Mouse (Mus musculus) adrenal gland, adult 8-10 months (tissue): Measurements from ENCODE around the gene Thada. TPM values are rescaled to one million over a fixed set of nuclear protein-coding genes. Genes with fewer than 3 reads are reported as not detected.
A peak's percentile ranks its signal among the peaks of the same experiment; 100 is the strongest.

Experiments
- DNase-seq: peaks from one replicate; pipeline ENCODE4 v3.0.0; 2022
- total RNA-seq, 4 experiments: library from RNA; stranded (reverse); gene quantifications; 2 replicates each; pipeline ENCODE4 v1.2.4; 2022

Gene Thada
- total RNA-seq, 4 experiments from 2014 or later = 15.7 to 32.1 (median 19.0) TPM

DNA sequence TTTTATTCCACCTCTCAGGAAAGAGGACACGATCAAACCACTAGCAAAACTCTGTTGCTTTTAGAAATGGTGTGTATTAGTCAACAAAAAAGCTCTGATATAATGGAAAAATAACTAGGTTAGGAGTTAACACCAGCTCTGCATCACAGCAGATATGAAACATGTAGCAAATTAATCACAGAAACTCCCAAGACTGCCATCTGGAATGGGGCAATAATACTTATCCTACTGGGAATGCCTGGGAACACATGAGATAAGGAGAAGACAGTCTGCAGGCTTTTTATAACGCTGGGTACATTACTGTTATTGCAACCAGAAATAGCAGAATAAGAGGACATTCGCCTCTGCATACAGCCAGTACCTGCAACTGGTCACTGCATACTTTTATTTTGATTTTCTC is 96.2 kb downstream of the Thada start:
- no peak for DNase-seq

GRCm38 (mm10) chr17:84368213-84369014 is 97.6 kb downstream of the Thada start:
- DNase-seq = no peak

GRCm38 (mm10) chr17:84367663-84368062 is 98.3 kb downstream of the Thada start:
- peak; percentile 41 for DNase-seq

DNA sequence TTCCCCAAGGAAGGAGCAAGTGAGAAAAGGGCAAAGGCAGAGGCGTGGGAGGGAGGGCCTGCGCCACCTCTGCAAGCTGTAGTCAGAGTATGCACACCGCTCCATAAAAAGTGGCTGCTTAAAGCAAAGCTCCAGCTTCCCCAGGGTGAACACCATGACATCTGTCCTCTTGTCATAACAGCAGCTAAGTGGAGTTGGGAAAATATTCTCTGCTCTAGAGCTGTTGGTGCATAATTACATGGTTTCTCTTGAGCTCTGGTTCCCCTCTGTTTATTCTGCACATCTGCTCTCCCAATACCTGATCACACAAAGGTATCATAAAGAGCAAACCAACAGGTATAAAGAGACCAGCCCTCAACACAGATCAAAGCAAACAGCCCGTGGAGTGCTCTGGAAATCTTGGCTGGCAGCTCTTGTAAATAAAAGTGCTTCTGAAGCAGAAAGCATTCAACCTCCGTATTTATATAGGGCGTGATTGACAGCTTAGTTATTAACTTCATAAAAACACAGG is 100.2 kb downstream of the Thada start:
- DNase-seq = no peak

- no peak for DNase-seq
These were observed 100.8 kb downstream of the Thada start for GRCm38 (mm10) chr17:84365006-84365716.

GRCm38 (mm10) chr17:84363444-84363843 is 102.6 kb downstream of the Thada start:
- no peak for DNase-seq

GRCm38 (mm10) chr17:84362581-84363286 is 103.3 kb downstream of the Thada start:
- no peak for DNase-seq

- no peak for DNase-seq
These were observed 105.0 kb downstream of the Thada start for GRCm38 (mm10) chr17:84361006-84361405.

- no peak for DNase-seq
These were observed 106.2 kb downstream of the Thada start for GRCm38 (mm10) chr17:84359810-84360209.

GRCm38 (mm10) chr17:84358951-84359644 is 106.9 kb downstream of the Thada start:
- DNase-seq = no peak

- no peak for DNase-seq
These were observed 108.2 kb downstream of the Thada start for GRCm38 (mm10) chr17:84357776-84358175.

GRCm38 (mm10) chr17:84356056-84356887 is 109.7 kb downstream of the Thada start:
- no peak for DNase-seq

GRCm38 (mm10) chr17:84355006-84355405 is 111.0 kb downstream of the Thada start:
- no peak for DNase-seq

DNA sequence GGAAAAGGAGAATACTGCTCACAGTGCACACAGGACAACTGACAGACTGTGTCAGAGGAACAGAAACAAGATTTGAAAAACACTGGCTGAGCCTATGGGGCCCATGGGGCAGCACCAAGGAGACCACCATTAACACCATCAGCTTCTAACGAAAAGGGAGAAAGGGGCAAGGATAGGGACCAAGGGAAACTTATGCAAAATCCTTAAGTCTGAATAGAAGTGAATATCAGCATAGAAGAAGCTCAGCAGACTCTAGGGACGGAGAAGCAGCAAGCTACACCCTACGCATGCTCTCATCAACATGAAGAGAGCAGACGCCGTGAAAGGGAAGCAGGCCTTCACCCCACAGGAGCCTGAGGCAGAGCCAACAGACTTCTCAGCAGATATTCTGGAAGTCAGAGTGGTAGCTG is 112.1 kb downstream of the Thada start:
- no peak for DNase-seq

- DNase-seq = no peak
These were observed 112.6 kb downstream of the Thada start for GRCm38 (mm10) chr17:84353224-84353901.

GRCm38 (mm10) chr17:84352790-84353154 is 113.2 kb downstream of the Thada start:
- DNase-seq = no peak

GRCm38 (mm10) chr17:84351912-84352789 is 113.9 kb downstream of the Thada start:
- DNase-seq = no peak

DNA sequence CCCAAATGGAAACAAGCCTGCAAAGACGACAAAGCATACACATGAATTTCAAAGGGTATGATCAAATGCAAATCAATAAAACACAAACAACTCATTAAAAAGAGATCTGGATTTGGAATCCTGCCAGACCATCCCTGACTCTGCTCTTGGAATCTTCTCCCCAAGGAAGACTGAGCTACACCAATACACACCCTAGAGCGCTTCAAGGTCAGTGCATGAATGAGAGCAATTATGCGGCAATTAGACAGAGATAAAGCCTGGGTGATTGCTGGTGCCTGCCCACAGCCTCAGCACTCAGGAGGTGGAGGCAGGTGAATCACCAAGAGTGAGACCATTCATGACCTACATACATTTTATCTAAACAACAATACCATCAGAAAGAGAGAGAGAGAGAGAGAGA is 114.7 kb downstream of the Thada start:
- no peak for DNase-seq

DNA sequence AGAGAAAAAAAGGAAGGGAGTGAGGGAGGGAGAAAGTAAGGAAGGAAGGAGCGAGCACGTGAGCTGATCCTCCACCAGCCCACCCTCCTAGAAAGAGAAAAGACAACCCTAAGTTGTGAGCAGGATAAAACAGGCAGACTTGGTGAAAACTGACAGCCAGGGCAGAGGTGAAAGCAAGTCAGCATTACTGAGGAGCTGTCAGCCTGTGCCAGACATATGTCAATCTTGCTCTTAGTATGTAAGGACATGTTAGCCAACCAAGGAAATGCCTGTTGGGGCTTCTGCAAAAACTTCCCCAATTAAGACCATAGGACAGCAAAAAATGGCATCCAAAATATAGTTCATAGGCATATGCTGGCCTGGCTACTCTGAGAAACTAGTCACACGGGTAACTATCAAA is 117.1 kb downstream of the Thada start:
- no peak for DNase-seq

GRCm38 (mm10) chr17:84342299-84342817 is 123.6 kb downstream of the Thada start:
- DNase-seq = peak; percentile 38
